ENCODE assay signal across 23 mouse cellular contexts in the genomic region with DNA sequence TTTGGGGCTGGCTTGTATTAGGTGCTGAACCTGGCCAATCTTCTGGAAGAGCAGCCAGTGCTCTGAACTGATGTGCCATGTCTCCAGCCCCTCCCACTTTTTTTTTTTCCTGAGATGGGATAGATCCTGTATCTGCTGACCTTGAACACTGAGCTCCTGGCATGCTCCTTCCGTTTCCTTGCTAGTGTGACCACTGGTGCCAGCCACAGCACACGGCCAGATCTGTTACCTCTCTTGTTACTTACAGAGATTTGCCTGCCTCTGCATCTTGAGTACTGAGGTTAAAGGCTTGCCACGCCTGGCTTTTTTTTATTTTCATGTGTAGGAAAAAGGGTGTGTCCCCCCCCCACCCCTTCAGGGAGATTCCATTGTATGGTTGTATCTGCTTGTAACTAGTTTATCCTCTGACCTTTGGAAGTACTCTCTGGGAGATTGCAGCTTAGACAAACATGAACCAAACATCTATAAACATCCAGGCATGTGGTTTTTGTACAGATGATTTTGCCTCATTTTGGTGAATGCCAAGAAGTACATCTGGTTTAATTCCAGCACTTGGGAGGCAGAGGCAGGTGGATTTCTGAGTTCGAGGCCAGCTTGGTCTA. TPM values are rescaled to one million over a fixed set of nuclear protein-coding genes. Genes with fewer than 3 reads are reported as not detected.
DNase-seq lines count a peak whose midpoint lies in the region; ATAC-seq and TF ChIP-seq lines count a peak whose summit lies in the region.
"Had no signal": no experiment of that assay in that cellular context is flagged by ENCODE, and none has a peak within 500 bp of the region (broad histone marks: within the 10 kb centered on the region; RNA-seq: fewer than 3 reads in every experiment).

No protein-coding gene starts in this region.

- H3K27me3 ChIP-seq in heart, embryonic 10.5 days (ENCODE audit: insufficient read depth, poor library complexity, severe bottlenecking): no peaks in the 10 kb centered on the region
- H3K27me3 ChIP-seq in G1E (ENCODE audit: insufficient read depth, low read length): no peaks in the 10 kb centered on the region
- H3K27me3 ChIP-seq in liver, embryonic 14.5 days (ENCODE audit: control insufficient read depth, insufficient read depth, low read length): no peaks in the 10 kb centered on the region
- no peaks in the 10 kb centered on the region for H3K27me3 ChIP-seq in intestine, postnatal 0 days (replicated peaks; ENCODE audit: control insufficient read depth, insufficient read depth, low read length)

- WGBS in heart, embryonic 10.5 days: 77% methylated on average over 4 of the region's 4 CpGs
- WGBS in liver, embryonic 14.5 days (ENCODE audit: insufficient replicate concordance): 38% methylated on average over 4 of the region's 4 CpGs
- WGBS in intestine, postnatal 0 days: 64% methylated on average over 4 of the region's 4 CpGs

- H3K4me1 ChIP-seq in heart, embryonic 10.5 days: peaks cover 42% of the 10 kb centered on the region
- H3K4me1 ChIP-seq in G1E (ENCODE audit: insufficient read depth, low read depth, low read length): peaks cover 86% of the 10 kb centered on the region
- H3K4me1 ChIP-seq in liver, embryonic 14.5 days (replicated peaks; ENCODE audit: control insufficient read depth in 2 of 2, insufficient read depth in 2 of 2, low read length in 1 of 2): peaks cover 27 to 47% of the 10 kb centered on the region in 2 experiments
- no peaks in the 10 kb centered on the region for H3K4me1 ChIP-seq in intestine, postnatal 0 days (replicated peaks; ENCODE audit: control insufficient read depth, insufficient read depth, low read length)

- H3K9me3 ChIP-seq in heart, embryonic 10.5 days: no peaks in the 10 kb centered on the region
- no peaks in the 10 kb centered on the region for H3K9me3 ChIP-seq in G1E (replicated peaks)
- H3K9me3 ChIP-seq in liver, embryonic 14.5 days (ENCODE audit: control insufficient read depth, low read length): no peaks in the 10 kb centered on the region
- H3K9me3 ChIP-seq in intestine, postnatal 0 days (ENCODE audit: control insufficient read depth): no peaks in the 10 kb centered on the region
- H3K9me3 ChIP-seq: embryonic facial prominence, embryonic 10.5 days had no signal

- no peak overlapping the region for H3K4me3 ChIP-seq in heart, embryonic 10.5 days
- peak overlapping the region; percentile 27; the same call in 1 of the 2 replicates for H3K4me3 ChIP-seq in G1E (ENCODE audit: low read depth, low read length)
- H3K4me3 ChIP-seq in liver, embryonic 14.5 days (ENCODE audit: insufficient read depth in 1 of 2, low read depth in 2 of 2, low read length in 2 of 2): no peak overlapping the region
- H3K4me3 ChIP-seq in intestine, postnatal 0 days (ENCODE audit: low read depth, low read length): no peak overlapping the region
- H3K4me3 ChIP-seq: embryonic facial prominence, embryonic 10.5 days; layer of hippocampus, adult 2 months had no signal

- H3K9ac ChIP-seq in liver, embryonic 14.5 days (replicated peaks): no peak overlapping the region
- no peak overlapping the region for H3K9ac ChIP-seq in intestine, postnatal 0 days (ENCODE audit: low read depth, low read length)
- H3K9ac ChIP-seq: forebrain, postnatal 0 days; hindbrain, embryonic 14.5 days had no signal

- TF ChIP-seq EP300 in liver, embryonic 14.5 days (IDR thresholded peaks at IDR 0.05; ENCODE audit: low read depth): no peak

- ATAC-seq in G1E (ENCODE audit: extremely low read depth, insufficient number of reproducible peaks, low FRiP score, poor library complexity, severe bottlenecking): no peak
- no peak for ATAC-seq in liver, embryonic 14.5 days (ENCODE audit: insufficient read depth)
- no peak for ATAC-seq in intestine, postnatal 0 days
- ATAC-seq: forebrain, postnatal 0 days; inflammation-experienced regulatory T-cells, adult 6 months had no signal

- TF ChIP-seq CTCF in G1E (IDR thresholded peaks at IDR 0.05; ENCODE audit: low read depth, low read length): no peak
- TF ChIP-seq CTCF in liver, embryonic 14.5 days (IDR thresholded peaks at IDR 0.05; ENCODE audit: low read depth): no peak
- TF ChIP-seq CTCF in intestine, postnatal 0 days (IDR thresholded peaks at IDR 0.05; ENCODE audit: low read depth): no peak

- peak overlapping the region; percentile 54 for H3K4me2 ChIP-seq in liver, embryonic 14.5 days (ENCODE audit: low read depth)
- H3K4me2 ChIP-seq in intestine, postnatal 0 days (replicated peaks; ENCODE audit: low read depth): no peak overlapping the region
- H3K4me2 ChIP-seq: hindbrain, embryonic 14.5 days; midbrain, embryonic 11.5 days had no signal

- H3K36me3 ChIP-seq in heart, embryonic 10.5 days: no peaks in the 10 kb centered on the region
- no peaks in the 10 kb centered on the region for H3K36me3 ChIP-seq in G1E (replicated peaks)
- no peaks in the 10 kb centered on the region for H3K36me3 ChIP-seq in liver, embryonic 14.5 days (replicated peaks; ENCODE audit: control insufficient read depth, insufficient read depth, low read depth)
- H3K36me3 ChIP-seq in intestine, postnatal 0 days (ENCODE audit: control insufficient read depth, insufficient read depth): no peaks in the 10 kb centered on the region

- peak overlapping the region; percentile 33; the same call in 1 of the 2 replicates for H3K27ac ChIP-seq in heart, embryonic 10.5 days
- H3K27ac ChIP-seq in liver, embryonic 14.5 days: no peak overlapping the region
- H3K27ac ChIP-seq in intestine, postnatal 0 days (ENCODE audit: low read depth, low read length): no peak overlapping the region
- H3K27ac ChIP-seq: embryonic facial prominence, embryonic 10.5 days; hindbrain, embryonic 14.5 days; layer of hippocampus, adult 2 months had no signal

- DNase-seq in heart, embryonic 10.5 days (ENCODE audit: low spot score): no peak
- no peak for DNase-seq in heart, postnatal 25 days (ENCODE audit: low spot score)
- DNase-seq in 416B (ENCODE audit: low read depth): peak; percentile 47
- no peak for DNase-seq in G1E (ENCODE audit: low spot score)
- DNase-seq in liver, embryonic 14.5 days (ENCODE audit: low read depth in 3 of 3, low spot score in 3 of 3): no peak
- DNase-seq in testis, postnatal 14 days (ENCODE audit: low spot score): no peak
- no peak for DNase-seq in layer of hippocampus, postnatal 36 days
- DNase-seq: adrenal gland, postnatal 36 days; cerebellum, adult 9-10 months; forebrain, postnatal 0 days; heart, postnatal 4 days; kidney, adult 2 months; kidney, postnatal 10 days; lung, adult 2 months; lung, postnatal 14 days; thymus, adult 2 months; thymus, postnatal 4 days had no signal

- intact Hi-C loops in heart, postnatal 25 days (cut with DNase I): no loop called here

RNA-seq across cellular contexts. Expression of gene Tmem222, which starts 9.0 kb away (rescaled TPM):
- 66.8 and 75.2 TPM in 2 replicates for polyA plus RNA-seq in heart, embryonic 10.5 days (2016; fragmentation: Nextera tagmentation; extraction: Ambion mirVana)
- 10 to 100 TPM; 24.8 to 25.7 TPM for total RNA-seq in heart, postnatal 25 days (2021)
- total RNA-seq in G1E (2014; fragmentation: Nextera tagmentation): 33.5 and 34.3 TPM in 2 replicates
- total RNA-seq in G1E (2017): 25.2 and 30.3 TPM in 2 replicates
- polyA plus RNA-seq in G1E (2012): 30.3 and 30.8 TPM in 2 replicates
- polyA plus RNA-seq in liver, embryonic 14.5 days (2012; rRNA removed): 31.6 and 35.3 TPM in 2 replicates
- 36.4 and 38.7 TPM in 2 replicates for polyA plus RNA-seq in liver, embryonic 14.5 days (2014; fragmentation: Nextera tagmentation; extraction: Ambion mirVana)
- total RNA-seq in layer of hippocampus, postnatal 36 days (2021): 10 to 100 TPM; 85.0 to 92.1 TPM
- 52.1 and 52.8 TPM in 2 replicates for polyA plus RNA-seq in intestine, postnatal 0 days (2015; fragmentation: Nextera tagmentation; extraction: Ambion mirVana)

RNA-seq across cellular contexts. Expression of gene Sytl1, which starts 23.7 kb away (rescaled TPM):
- 0.28 and 0.60 TPM in 2 replicates for polyA plus RNA-seq in heart, embryonic 10.5 days (2016; fragmentation: Nextera tagmentation; extraction: Ambion mirVana)
- under 1 TPM; 0.36 to 0.81 TPM for total RNA-seq in heart, postnatal 25 days (2021)
- total RNA-seq in G1E (2014; fragmentation: Nextera tagmentation): 1.2 and 2.5 TPM in 2 replicates
- total RNA-seq in G1E (2017): 0.05 and 0.35 TPM in 2 replicates
- polyA plus RNA-seq in G1E (2012): 1.4 and 1.7 TPM in 2 replicates
- 0.52 and 0.56 TPM in 2 replicates for polyA plus RNA-seq in liver, embryonic 14.5 days (2012; rRNA removed)
- polyA plus RNA-seq in liver, embryonic 14.5 days (2014; fragmentation: Nextera tagmentation; extraction: Ambion mirVana): 0.48 and 0.80 TPM in 2 replicates
- total RNA-seq in layer of hippocampus, postnatal 36 days (2021): under 1 TPM; 0.70 to 0.99 TPM
- polyA plus RNA-seq in intestine, postnatal 0 days (2015; fragmentation: Nextera tagmentation; extraction: Ambion mirVana): 1.6 and 1.8 TPM in 2 replicates
- total RNA-seq: forebrain, postnatal 0 days had no signal

RNA-seq across cellular contexts. Expression of gene Map3k6, which starts 46.0 kb away (rescaled TPM):
- polyA plus RNA-seq in heart, embryonic 10.5 days (2016; fragmentation: Nextera tagmentation; extraction: Ambion mirVana): 2.5 and 3.4 TPM in 2 replicates
- total RNA-seq in heart, postnatal 25 days (2021): 10 to 100 TPM; 10.8 to 20.1 TPM
- 20.9 and 28.4 TPM in 2 replicates for total RNA-seq in G1E (2014; fragmentation: Nextera tagmentation)
- 27.6 and 29.2 TPM in 2 replicates for total RNA-seq in G1E (2017)
- 85.3 and 87.2 TPM in 2 replicates for polyA plus RNA-seq in G1E (2012)
- 2.0 and 2.4 TPM in 2 replicates for polyA plus RNA-seq in liver, embryonic 14.5 days (2012; rRNA removed)
- polyA plus RNA-seq in liver, embryonic 14.5 days (2014; fragmentation: Nextera tagmentation; extraction: Ambion mirVana): 1.2 and 1.5 TPM in 2 replicates
- 1 to 10 TPM; 3.9 to 5.9 TPM for total RNA-seq in layer of hippocampus, postnatal 36 days (2021)
- polyA plus RNA-seq in intestine, postnatal 0 days (2015; fragmentation: Nextera tagmentation; extraction: Ambion mirVana): 1.8 TPM in 2 replicates

Comparison
In these comparisons a context has a peak if more than half of its experiments do, and no peak if none do; other contexts are left out.
1. RNA of gene Map3k6, which starts 46.0 kb away (polyA plus RNA-seq): 85.3 to 87.2 TPM in G1E; 2.5 to 3.4 TPM in heart, embryonic 10.5 days, 1.2 to 2.4 TPM in liver, embryonic 14.5 days and 1.8 TPM in intestine, postnatal 0 days; every median in the first group is over 10 times any median in the second.